ENCODE assay signal across 16 mouse cellular contexts in the genomic region with DNA sequence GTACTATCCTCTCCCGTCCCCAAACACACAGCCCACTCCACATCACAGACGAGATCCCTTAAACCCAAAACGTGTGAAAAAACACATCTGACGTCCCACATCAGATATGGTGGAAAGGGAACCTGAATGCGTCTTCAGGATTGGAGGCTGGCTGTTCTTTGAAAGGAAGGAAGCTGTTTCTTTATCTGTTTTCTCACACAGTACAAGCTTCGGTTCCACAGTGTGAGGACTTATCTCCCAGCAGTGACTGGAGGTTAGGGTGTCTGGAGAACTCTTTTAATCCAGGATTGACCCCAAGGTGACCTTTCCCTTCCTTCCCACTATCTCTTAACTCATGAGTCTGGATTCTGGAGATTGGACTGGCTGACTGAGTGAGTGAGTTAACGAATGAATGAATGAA.
DNase-seq lines count a peak whose midpoint lies in the region; ATAC-seq and TF ChIP-seq lines count a peak whose summit lies in the region.
"Had no signal": no experiment of that assay in that cellular context is flagged by ENCODE, and none has a peak within 500 bp of the region (broad histone marks: within the 10 kb centered on the region; RNA-seq: fewer than 3 reads in every experiment).

No protein-coding gene starts in this region.

- TF ChIP-seq CTCF in gastrocnemius, adult 2 months (IDR thresholded peaks at IDR 0.05): no peak

- H3K4me1 ChIP-seq in kidney, embryonic 16.5 days (ENCODE audit: insufficient read depth, low read length): peaks cover 63% of the 10 kb centered on the region

- intact Hi-C loops in gastrocnemius, adult 2 months (cut with DNase I): loop anchor here (5.0 kb wide), 1 partner anchor 235 kb away; no protein-coding TSS in a partner anchor
- intact Hi-C loops in left cerebral cortex, postnatal 14 days (cut with DNase I): no loop called here

- ATAC-seq in kidney, embryonic 16.5 days (ENCODE audit: low FRiP score, low TSS enrichment): no peak
- peak; percentile 56 for ATAC-seq in megakaryocyte progenitor cell, adult 5-6 weeks (replicated peaks; ENCODE audit: poor library complexity)
- ATAC-seq: forebrain, embryonic 15.5 days; hindbrain, postnatal 0 days had no signal

- peak overlapping the region; percentile 50 for H3K4me3 ChIP-seq in gastrocnemius, adult 2 months
- no peak overlapping the region for H3K4me3 ChIP-seq in kidney, embryonic 16.5 days (ENCODE audit: low read length)
- H3K4me3 ChIP-seq: embryonic facial prominence, embryonic 13.5 days; forebrain, embryonic 15.5 days; myocyte had no signal

- H3K27ac ChIP-seq in gastrocnemius, adult 2 months: peak overlapping the region; percentile 82
- peak overlapping the region; percentile 47 for H3K27ac ChIP-seq in kidney, embryonic 16.5 days (ENCODE audit: low read length)
- H3K27ac ChIP-seq: embryonic facial prominence, embryonic 13.5 days; forebrain, embryonic 15.5 days; hindbrain, postnatal 0 days had no signal

- H3K4me2 ChIP-seq in kidney, embryonic 16.5 days (replicated peaks; ENCODE audit: low read depth, low read length): no peak overlapping the region
- H3K4me2 ChIP-seq: embryonic facial prominence, embryonic 13.5 days; forebrain, embryonic 15.5 days had no signal

- DNase-seq in gastrocnemius, adult 2 months: no peak
- no peak for DNase-seq in gastrocnemius, postnatal 25 days
- no peak for DNase-seq in kidney, postnatal 10 days
- DNase-seq in R1 (ENCODE audit: low read depth, low spot score): peak; percentile 37
- DNase-seq in left cerebral cortex, postnatal 14 days (ENCODE audit: low spot score in 2 of 2): no peak
- no peak for DNase-seq in urinary bladder, postnatal 14 days (ENCODE audit: low spot score)
- DNase-seq: cerebellum, adult 2 months; gastrocnemius, postnatal 36 days; kidney, postnatal 36 days; lung, adult 2 months had no signal

- no peak overlapping the region for H3K9ac ChIP-seq in kidney, embryonic 16.5 days (replicated peaks; ENCODE audit: low read length)
- H3K9ac ChIP-seq: embryonic facial prominence, embryonic 13.5 days; forebrain, embryonic 15.5 days had no signal

- no peaks in the 10 kb centered on the region for H3K27me3 ChIP-seq in kidney, embryonic 16.5 days (ENCODE audit: insufficient read depth, low read length)
- H3K27me3 ChIP-seq: embryonic facial prominence, embryonic 13.5 days; forebrain, embryonic 15.5 days had no signal

- no peaks in the 10 kb centered on the region for H3K36me3 ChIP-seq in kidney, embryonic 16.5 days (ENCODE audit: insufficient read depth, low read length)
- H3K36me3 ChIP-seq: embryonic facial prominence, embryonic 13.5 days; forebrain, embryonic 15.5 days had no signal

- H3K9me3 ChIP-seq in kidney, embryonic 16.5 days (ENCODE audit: low read length): no peaks in the 10 kb centered on the region
- H3K9me3 ChIP-seq: embryonic facial prominence, embryonic 13.5 days; forebrain, embryonic 15.5 days had no signal

- WGBS in kidney, embryonic 16.5 days: 56% methylated on average over 7 of the region's 7 CpGs
